Mouse (Mus musculus) cerebellum, adult 2 months (tissue): ENCODE data around the gene Tsc2.

Experiments used
- CTCF ChIP-seq: fragments of 200-500 bp; IDR thresholded peaks from 2 replicates; pipeline ENCODE4 v1.5.1; 2011; ENCODE audit warnings: low read depth, mild to moderate bottlenecking, control low read depth, low read length, moderate library complexity, borderline replicate concordance; ENCODE audit not compliant: insufficient read depth
- POLR2A ChIP-seq: fragments of 200-500 bp; IDR thresholded peaks from 2 replicates; pipeline ENCODE4 v1.6.1; 2011; ENCODE audit warnings: low read length, control low read depth, borderline replicate concordance; ENCODE audit not compliant: insufficient read depth

DNA sequence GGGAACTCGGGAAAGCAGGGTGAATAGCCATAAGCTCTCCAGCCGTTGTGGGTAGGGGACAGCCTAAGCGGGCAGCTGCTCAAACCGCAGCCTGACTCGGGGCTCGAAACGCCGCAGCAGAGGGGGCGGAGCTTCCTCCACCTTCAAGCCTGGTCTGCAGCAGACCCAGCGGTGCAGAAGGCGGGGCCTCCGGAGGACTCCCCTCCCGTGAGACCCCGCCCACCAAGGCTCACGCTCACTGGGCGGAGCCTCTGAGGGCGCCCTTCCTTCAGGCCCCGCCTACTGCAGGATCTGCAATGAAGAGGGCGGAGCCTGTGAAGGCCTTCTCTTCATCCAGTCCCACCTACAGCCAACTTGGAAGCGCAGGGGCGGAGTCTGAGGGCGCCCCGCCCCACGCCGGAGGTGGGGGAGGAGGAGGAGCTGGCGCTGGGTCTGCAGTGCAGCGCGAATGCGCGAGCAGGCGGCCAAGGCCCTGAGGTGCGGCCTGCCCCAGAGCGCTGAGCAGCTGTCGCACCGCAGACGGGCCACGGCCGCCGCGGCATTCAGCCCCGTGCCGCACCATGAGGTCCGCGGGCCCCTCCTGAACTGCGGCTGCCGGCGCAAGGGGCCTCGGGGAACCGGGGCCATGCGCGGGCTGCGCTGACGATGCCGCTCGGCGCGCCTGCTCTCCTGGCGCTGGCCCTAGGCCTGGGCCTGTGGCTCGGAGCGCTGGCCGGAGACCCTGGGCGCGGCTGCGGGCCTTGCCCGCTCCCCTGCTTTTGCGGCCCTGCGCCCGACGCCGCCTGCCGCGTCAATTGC is 82.6 kb downstream of the Tsc2 start, which contains the start of gene Pkd1:
- TF ChIP-seq CTCF (no peak), POLR2A (peak; percentile 91)
